Mouse (Mus musculus): ENCODE data around the gene Olfr1446.

Gene Olfr1446

DNA sequence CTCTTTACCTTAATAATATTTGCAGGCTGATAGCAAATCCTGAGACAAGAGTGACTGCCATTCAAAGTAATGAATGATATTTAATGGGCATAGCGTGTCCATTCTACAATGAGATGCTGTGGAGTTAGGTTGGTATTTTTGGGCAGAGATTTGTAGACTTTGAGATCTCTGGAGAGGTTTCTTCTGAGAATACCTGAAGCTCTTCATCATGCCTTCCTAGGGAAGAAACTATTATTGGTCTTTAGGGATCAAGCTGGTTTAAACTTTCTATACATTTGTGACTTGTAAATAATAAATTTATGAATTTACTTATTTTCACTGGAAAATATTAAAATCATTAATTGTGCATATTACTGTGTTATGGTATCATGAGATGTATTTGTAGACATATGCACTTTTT is at the start of gene Olfr1446:
Gene Olfr1446, minus strand, starts transcription at position 101 of the 400 bp plus-strand sequence.
- DNase-seq (ENCODE audit: low spot score) = no peak

- DNase-seq (ENCODE audit: low spot score) = no peak
These were observed 37.2 kb upstream of the Olfr1446 start, which contains the start of gene Olfr1449 for GRCm38 (mm10) chr19:12930540-12930939. Gene Olfr1449 (plus strand): TSS chr19:12930840.

GRCm38 (mm10) chr19:12924319-12924718 is 31.0 kb upstream of the Olfr1446 start, which contains the start of gene Olfr1448:
Gene Olfr1448 (minus strand): TSS chr19:12924419.
- no peak for DNase-seq (ENCODE audit: low spot score)

DNA sequence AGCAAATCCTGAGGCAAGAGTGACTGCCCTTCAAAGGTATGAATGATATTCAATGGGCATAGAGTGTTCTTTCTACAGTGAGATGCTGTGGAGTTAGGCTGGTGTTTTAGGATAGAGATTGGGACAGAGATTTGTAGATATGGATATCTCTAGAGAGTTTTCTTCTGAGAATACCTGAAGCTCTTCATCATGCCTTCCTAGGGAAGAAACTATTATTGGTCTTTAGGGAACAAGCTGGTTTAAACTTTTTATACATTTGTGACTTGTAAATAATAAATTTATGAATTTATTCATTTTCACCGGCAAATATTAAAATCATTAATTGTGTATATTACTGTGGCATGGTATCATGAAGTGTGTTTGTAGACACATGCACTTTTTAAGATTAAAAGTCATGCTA is 10.3 kb upstream of the Olfr1446 start, which contains the start of gene Olfr1447:
Gene Olfr1447, minus strand, starts transcription at position 101 of the 400 bp plus-strand sequence.
- no peak for DNase-seq (ENCODE audit: low spot score)

GRCm38 (mm10) chr19:12883555-12883954 is 9.8 kb downstream of the Olfr1446 start, which contains the start of gene Olfr1445:
Gene Olfr1445 (plus strand): TSS chr19:12883855.
- DNase-seq (ENCODE audit: low spot score) = no peak

- DNase-seq (ENCODE audit: low spot score) = no peak
These were observed 36.3 kb downstream of the Olfr1446 start, which contains the start of gene Olfr1444 for GRCm38 (mm10) chr19:12856983-12857382. Gene Olfr1444 (plus strand): TSS chr19:12857283.

GRCm38 (mm10) chr19:12846382-12846781 is 46.9 kb downstream of the Olfr1446 start, which contains the start of gene Gm5244:
Gene Gm5244 (plus strand): TSS chr19:12846682.
- DNase-seq (ENCODE audit: low spot score) = no peak

DNA sequence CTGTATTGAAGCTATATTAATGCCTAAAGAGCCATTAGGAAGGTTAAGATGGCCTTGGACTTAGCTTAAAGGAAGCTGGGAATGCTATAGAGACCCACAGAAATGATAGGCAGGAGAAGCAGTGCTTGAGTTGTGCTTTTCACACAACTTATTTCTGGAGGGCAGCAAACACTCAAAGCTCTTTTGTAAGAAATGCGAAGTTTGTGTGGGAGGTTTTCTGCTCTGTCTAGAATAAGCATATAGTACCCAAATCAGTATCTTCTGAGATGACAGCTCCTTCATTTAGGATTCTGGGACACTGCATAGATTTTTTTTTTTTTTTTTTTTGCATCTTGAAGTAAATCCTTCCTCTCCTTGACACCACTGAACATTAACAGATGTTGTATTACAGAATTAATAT is 54.8 kb downstream of the Olfr1446 start:
- DNase-seq (ENCODE audit: low spot score) = no peak

All from ovary, postnatal 10 days (tissue).